Mouse (Mus musculus) cerebellum, adult 11-12 months (tissue): Measurements from ENCODE around the gene Limch1.
A peak's percentile ranks its signal among the peaks of the same experiment; 100 is the strongest.

ENCODE experiments used
- DNase-seq: peaks from one replicate; pipeline ENCODE4 v3.0.0; 2022

Limch1 gene

GRCm38 (mm10) chr5:66989531-66989930, 243.9 kb downstream of the Limch1 start:
- no peak for DNase-seq

- no peak for DNase-seq
Measured at GRCm38 (mm10) chr5:66992401-66992800, 246.8 kb downstream of the Limch1 start.

GRCm38 (mm10) chr5:66993076-66993475, 247.4 kb downstream of the Limch1 start:
- no peak for DNase-seq

DNA sequence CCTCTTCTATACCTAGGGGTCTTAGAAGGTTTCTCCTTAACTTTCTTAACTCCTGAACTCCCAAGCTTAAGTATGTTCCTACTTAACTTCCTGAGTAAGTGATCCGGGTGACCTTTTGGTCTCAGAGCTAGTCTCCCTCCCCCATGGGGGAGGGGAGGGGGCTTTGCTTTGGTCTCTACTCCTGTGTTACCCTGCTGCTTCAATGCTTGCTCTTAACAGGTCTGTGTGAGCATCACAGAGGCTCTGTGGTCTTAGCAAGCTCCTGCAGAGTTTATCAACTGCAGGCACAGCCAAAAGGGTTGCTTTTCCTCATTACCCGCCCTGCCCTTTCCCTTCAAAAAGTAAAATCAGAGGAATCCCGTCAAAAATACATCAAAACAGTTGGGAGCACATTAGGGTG, 250.5 kb downstream of the Limch1 start:
- DNase-seq: no peak

DNA sequence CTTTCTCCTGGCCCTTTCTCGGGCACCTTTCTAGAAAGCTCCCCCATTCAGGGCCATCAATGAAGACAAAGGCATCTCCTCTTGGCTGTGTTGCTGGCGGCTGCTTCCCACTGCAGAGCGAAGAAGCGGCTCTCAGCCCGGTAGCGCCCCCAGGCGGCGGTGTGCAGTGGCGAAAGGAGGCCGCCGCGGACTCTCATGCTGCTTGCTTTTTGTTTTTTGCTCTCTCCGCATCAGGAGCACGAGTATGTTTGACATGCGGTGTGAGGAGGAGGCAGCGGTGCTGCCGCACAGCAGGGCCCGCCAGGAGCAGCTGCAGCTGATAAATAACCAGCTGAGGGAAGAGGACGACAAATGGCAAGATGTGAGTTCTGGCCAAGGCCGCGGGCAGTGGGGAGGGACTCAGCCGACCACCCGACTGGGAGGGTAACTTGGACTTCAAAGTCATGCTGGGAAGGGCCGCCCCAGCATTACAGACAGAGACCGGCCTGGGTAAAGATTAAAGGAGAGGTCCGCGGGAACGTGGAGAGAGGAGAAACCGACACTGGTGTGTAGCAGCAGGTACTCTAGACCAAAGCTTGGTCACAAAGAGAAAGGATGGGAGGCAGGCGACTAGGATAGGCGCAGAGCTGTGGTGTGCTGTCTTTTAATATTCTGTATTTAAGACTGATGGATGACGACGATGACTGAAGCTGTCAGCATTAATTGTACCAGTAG, 251.4 kb downstream of the Limch1 start:
- DNase-seq: peak; percentile 66

DNA sequence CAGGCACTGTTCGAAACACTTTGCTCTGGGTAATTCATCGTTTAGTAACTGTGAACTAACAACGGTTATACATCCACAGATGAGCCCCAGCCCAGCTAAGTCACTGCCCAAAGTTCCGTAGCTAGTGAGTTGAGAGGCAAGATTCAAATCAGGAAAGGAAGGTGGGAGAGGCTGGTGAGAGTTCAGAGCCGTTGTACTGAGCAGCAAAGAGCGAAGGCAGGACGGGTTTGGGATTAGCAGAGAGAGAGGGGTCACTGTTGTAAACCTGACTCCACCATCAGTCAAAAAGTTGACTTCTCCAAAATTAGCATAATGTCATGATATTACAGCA, 251.9 kb downstream of the Limch1 start:
- no peak for DNase-seq

DNA sequence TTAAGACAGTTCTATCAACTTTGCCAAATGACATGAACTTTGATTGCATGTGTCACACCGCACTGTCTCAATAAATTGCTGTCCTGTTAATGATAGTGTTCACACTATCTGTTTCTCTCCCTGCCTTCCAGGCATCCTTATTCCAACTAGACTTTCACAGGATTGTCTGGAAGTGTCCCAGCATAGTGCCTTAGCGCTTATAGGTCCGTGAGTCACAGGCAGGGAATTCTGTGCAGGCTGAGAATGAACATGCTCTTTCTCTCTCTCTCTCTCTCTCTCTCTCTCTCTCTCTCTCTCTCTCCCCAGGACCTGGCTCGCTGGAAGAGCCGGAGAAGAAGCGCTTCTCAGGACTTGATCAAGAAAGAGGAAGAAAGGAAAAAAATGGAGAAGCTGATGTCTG, 252.7 kb downstream of the Limch1 start:
- no peak for DNase-seq

- DNase-seq: no peak
Measured at GRCm38 (mm10) chr5:67002346-67002745, 256.7 kb downstream of the Limch1 start.

GRCm38 (mm10) chr5:67004619-67005018, 259.0 kb downstream of the Limch1 start:
- no peak for DNase-seq

- peak; percentile 80 for DNase-seq
Measured at GRCm38 (mm10) chr5:67011043-67011870, 265.6 kb downstream of the Limch1 start.

DNA sequence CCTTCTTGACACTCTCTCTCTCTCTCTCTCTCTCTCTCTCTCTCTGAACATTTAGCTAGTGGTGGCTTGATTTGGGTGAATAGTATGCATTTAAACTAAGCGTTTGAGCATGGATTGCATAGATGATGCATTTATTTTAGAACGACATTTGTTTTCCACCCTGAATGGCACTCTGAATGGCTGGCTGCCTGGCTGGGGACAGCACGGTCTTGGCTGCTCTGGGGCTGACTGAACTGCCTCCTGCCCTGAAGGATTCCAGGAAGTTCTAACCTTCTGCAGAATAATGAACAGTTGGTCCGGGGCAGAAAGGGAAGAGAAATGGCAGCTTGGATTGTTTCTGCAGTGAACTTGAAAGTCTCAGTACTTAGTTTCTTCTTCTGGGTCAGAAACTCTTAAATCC, 266.4 kb downstream of the Limch1 start:
- DNase-seq: no peak

- DNase-seq: no peak
Measured at GRCm38 (mm10) chr5:67013926-67014325, 268.3 kb downstream of the Limch1 start.

- peak; percentile 71 for DNase-seq
Measured at GRCm38 (mm10) chr5:67016450-67016849, 270.8 kb downstream of the Limch1 start.

GRCm38 (mm10) chr5:67024459-67025050, 278.9 kb downstream of the Limch1 start:
- DNase-seq: peak; percentile 65

- DNase-seq: peak; percentile 89
Measured at GRCm38 (mm10) chr5:67025095-67025494, 279.5 kb downstream of the Limch1 start.

- peak; percentile 56 for DNase-seq
Measured at GRCm38 (mm10) chr5:67025581-67025980, 280.0 kb downstream of the Limch1 start.

DNA sequence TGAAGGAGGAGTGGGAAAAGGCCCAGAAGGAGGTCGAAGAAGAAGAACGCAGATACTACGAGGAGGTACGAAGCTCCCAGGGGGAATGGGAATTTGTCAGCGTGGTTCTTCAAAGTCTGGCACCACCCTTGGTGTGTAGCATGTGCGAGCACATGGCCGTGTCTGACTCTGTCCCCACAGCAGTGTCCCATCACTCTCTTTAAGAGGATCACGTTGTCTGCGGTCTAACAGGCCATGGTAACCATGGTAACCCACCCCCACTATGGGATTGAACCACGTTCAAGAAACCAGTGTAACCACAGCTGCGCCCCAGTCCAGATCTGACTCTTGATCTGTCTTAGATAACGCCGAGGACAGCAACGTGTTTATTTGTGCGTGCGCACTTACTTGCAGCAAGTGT, 283.2 kb downstream of the Limch1 start:
- DNase-seq: no peak

GRCm38 (mm10) chr5:67029946-67030345, 284.3 kb downstream of the Limch1 start:
- no peak for DNase-seq

DNA sequence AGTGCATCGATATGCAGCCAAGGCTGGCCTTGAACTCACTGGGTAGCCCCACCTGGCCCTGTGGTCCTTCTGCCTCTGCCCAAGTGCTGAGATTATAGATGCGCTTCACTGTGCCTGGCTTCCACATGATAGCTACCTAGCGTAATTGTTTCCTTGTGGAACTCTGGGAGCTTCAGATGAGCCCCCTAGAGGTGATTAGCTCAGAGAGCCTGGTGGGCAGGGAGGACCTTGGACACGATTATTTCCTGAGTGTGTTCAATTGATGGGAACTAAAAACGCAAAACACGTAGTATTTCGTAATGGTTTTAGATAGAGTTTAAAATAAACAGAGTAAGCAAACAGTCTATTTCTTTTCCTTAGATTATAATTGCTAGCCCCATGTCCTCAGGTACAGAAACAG, 287.0 kb downstream of the Limch1 start:
- no peak for DNase-seq

- no peak for DNase-seq
Measured at GRCm38 (mm10) chr5:67043932-67044331, 298.3 kb downstream of the Limch1 start.

DNA sequence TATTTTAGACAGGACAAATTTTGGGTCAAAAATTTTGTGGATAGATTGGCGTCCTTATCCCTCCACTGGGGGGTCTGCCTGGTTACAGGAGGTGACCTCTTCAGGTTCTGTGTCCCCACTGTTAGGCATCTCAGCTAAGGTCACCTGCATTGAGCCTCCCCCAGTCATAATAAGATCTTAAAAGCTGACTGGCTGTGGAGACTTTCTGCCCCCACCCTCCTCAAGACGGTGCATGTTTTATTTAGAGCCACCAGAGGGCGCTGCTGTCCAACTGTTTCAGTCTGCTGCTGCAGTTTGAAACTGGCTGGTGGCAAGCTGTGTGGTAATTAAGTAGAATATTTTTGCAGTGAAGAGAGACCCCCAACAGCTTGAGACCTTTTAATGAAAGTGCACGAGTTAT, 302.4 kb downstream of the Limch1 start:
- DNase-seq: no peak

DNA sequence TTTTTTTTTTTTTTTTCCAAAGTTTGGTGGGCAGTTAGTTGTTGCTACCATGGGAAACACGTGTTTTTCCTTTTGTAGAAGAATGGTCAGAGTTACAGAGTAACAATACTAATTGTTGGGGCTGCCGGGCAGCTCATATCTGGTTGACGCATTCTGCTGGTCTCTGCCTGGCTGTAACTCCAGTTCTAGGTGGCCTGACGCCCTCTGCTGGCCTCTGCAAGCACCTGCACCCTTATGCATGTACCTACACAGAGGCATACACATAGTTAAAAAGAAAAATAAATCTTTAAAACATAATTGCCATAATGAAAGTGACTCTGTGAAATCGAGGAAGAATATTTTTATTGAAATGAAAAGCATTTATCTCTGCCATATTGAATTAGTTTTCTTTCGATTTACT, 312.2 kb downstream of the Limch1 start:
- DNase-seq: no peak

GRCm38 (mm10) chr5:67060519-67060918, 314.9 kb downstream of the Limch1 start:
- no peak for DNase-seq

- DNase-seq: no peak
Measured at GRCm38 (mm10) chr5:67063596-67063995, 318.0 kb downstream of the Limch1 start.
